Mouse (Mus musculus): ENCODE results near the gene Pou2af1. TPM values are rescaled to one million over a fixed set of nuclear protein-coding genes. Genes with fewer than 3 reads are reported as not detected.

Gene Pou2af1
- polyA plus RNA-seq, 1 experiment, result 32.6 TPM

DNA sequence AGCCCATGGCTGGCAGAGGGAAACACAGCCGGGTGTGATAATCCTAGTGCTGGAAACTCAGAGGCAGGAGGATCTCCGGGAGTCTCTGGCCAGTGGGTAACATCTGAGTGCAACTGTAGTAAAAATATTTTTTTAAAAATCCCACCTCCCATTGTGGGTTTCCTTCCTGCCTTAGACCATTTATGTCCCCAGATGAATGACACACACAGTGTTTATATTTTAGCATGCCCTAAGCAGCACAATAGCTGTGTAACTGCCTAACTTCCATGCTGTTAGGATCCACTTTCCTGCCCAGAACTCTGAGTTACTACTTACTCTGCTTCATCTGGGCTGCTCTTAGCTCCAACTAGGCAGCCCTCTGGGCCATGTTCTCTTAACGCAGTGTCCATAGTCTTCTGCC is 22.9 kb upstream of the Pou2af1 start:
- Histone ChIP-seq H3K4me3 (ENCODE audit: low read depth, low read length) (no peak overlapping the region), H3K27me3 (ENCODE audit: control insufficient read depth, insufficient read depth, low read length) (no peaks in the 10 kb centered on the region), H3K36me3 (ENCODE audit: control insufficient read depth, insufficient read depth, low read length) (no peaks in the 10 kb centered on the region), H3K27ac (ENCODE audit: insufficient read depth, low read depth, low read length) (no peak overlapping the region), H3K4me1 (ENCODE audit: control insufficient read depth, insufficient read depth, insufficient read length, low read length) (no peaks in the 10 kb centered on the region)
- TF ChIP-seq CTCF (IDR thresholded peaks at IDR 0.05; ENCODE audit: extremely low read depth, insufficient read length, insufficient replicate concordance, low read depth, low read length), result no peak
- no peak for TF ChIP-seq POLR2A (IDR thresholded peaks at IDR 0.05; ENCODE audit: low read depth, low read length)
- 89% methylated on average over 3 of the region's 3 CpGs for WGBS

DNA sequence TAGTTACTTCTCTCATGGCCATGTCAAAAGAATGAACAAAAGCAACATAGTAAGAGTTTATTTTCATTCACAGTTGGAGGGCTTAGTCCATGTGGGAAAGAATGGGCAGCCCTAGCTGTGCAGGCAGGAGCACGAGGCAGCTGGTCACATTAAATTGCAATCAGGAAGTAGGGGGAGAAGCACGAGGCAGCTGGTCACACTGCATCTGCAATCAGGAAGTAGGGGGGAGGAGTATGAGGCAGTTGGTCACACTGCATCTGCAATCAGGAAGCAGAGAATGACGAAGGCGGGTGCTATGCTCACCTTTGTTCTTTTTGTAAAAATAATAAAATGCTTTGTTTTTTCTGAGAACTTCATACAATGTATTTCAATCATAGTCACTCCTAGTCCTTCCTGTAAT is 18.7 kb upstream of the Pou2af1 start:
- 70% methylated on average over 4 of the region's 4 CpGs for WGBS
- TF ChIP-seq POLR2A (IDR thresholded peaks at IDR 0.05; ENCODE audit: low read depth, low read length), result no peak
- no peak for TF ChIP-seq CTCF (IDR thresholded peaks at IDR 0.05; ENCODE audit: extremely low read depth, insufficient read length, insufficient replicate concordance, low read depth, low read length)
- no peaks in the 10 kb centered on the region for H3K27me3 ChIP-seq (ENCODE audit: control insufficient read depth, insufficient read depth, low read length)
- H3K36me3 ChIP-seq (ENCODE audit: control insufficient read depth, insufficient read depth, low read length), result no peaks in the 10 kb centered on the region
- no peak overlapping the region for H3K4me3 ChIP-seq (ENCODE audit: low read depth, low read length)
- no peak overlapping the region for H3K27ac ChIP-seq (ENCODE audit: insufficient read depth, low read depth, low read length)
- no peaks in the 10 kb centered on the region for H3K4me1 ChIP-seq (ENCODE audit: control insufficient read depth, insufficient read depth, insufficient read length, low read length)

DNA sequence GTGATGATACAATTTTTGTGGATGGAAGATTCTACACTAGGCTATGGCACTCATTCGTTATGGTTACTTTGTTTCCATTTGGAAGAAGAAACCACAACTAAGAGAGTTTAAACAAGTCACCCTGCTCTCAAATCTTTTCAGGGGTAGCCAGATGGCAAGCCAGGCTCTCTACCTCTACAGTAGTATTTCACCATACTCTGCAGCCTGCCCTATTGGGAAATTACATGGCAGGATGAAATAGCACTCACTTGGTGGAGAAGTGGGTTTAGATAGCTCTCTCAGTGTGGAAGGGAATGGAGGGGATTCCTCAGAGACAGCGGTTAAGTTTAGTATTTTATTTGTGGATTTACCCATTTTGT is 4.6 kb upstream of the Pou2af1 start:
- 91% methylated on average over 2 of the region's 2 CpGs for WGBS
- Histone ChIP-seq H3K4me1 (ENCODE audit: control insufficient read depth, insufficient read depth, insufficient read length, low read length) (peaks cover 3% of the 10 kb centered on the region; the same call in 1 of the 2 replicates), H3K36me3 (ENCODE audit: control insufficient read depth, insufficient read depth, low read length) (no peaks in the 10 kb centered on the region), H3K4me3 (ENCODE audit: low read depth, low read length) (no peak overlapping the region), H3K27me3 (ENCODE audit: control insufficient read depth, insufficient read depth, low read length) (no peaks in the 10 kb centered on the region), H3K27ac (ENCODE audit: insufficient read depth, low read depth, low read length) (no peak overlapping the region)
- TF ChIP-seq CTCF (IDR thresholded peaks at IDR 0.05; ENCODE audit: extremely low read depth, insufficient read length, insufficient replicate concordance, low read depth, low read length) (no peak), POLR2A (IDR thresholded peaks at IDR 0.05; ENCODE audit: low read depth, low read length) (no peak)

DNA sequence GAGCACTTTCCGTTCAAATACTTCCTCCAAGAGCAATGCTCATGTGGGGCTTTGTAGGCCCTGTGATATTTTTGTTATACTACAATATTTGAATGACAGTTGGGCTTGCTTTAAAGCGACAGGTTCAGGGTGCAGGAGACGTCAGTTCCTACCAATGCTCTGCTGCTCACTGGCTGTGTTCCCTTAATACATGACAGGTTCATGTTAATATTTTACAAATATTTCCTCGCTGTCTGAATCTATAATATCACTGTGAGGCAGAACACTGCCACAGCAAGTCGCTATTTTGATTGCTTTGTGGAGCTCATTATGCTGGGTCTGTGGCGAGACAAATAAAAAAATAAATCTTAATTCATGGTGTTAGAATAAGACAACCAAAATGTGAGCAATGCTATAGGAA is 2.3 kb upstream of the Pou2af1 start:
- H3K4me1 ChIP-seq (ENCODE audit: control insufficient read depth, insufficient read depth, insufficient read length, low read length), result peaks cover 3% of the 10 kb centered on the region; the same call in 1 of the 2 replicates
- H3K27ac ChIP-seq (ENCODE audit: insufficient read depth, low read depth, low read length), result no peak overlapping the region
- H3K4me3 ChIP-seq (ENCODE audit: low read depth, low read length), result no peak overlapping the region
- 23% methylated on average over 6 of the region's 6 CpGs for WGBS
- H3K36me3 ChIP-seq (ENCODE audit: control insufficient read depth, insufficient read depth, low read length), result no peaks in the 10 kb centered on the region
- TF ChIP-seq CTCF (IDR thresholded peaks at IDR 0.05; ENCODE audit: extremely low read depth, insufficient read length, insufficient replicate concordance, low read depth, low read length) (no peak), POLR2A (IDR thresholded peaks at IDR 0.05; ENCODE audit: low read depth, low read length) (no peak)
- H3K27me3 ChIP-seq (ENCODE audit: control insufficient read depth, insufficient read depth, low read length), result no peaks in the 10 kb centered on the region

DNA sequence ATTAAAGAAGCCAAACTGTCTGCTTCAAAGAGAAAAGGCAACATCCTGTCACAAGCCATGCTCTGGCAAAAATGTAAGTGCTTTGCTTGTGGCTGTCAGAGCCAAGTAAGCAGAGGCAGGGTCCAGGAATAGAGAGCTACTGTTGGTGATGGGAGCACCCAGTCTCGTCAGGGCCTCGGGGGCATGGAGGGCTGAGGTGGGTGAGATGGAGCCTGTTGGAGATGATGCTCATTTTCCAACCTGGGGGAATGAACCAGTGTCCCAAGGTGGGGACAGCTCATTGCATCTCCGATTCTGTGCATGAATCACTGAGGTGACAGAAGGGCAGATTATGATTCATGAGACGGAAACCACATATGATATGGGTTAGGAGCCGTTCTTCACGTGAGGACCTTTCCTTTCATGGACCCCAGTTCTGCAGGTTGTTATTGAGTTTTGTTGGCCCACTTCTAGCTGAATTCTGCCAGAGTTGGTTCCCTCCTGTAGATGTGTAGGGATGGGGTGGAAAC is 275 bp downstream of the Pou2af1 start:
- Histone ChIP-seq H3K4me1 (ENCODE audit: control insufficient read depth, insufficient read depth, insufficient read length, low read length) (peaks cover 3% of the 10 kb centered on the region; the same call in 1 of the 2 replicates), H3K27me3 (ENCODE audit: control insufficient read depth, insufficient read depth, low read length) (no peaks in the 10 kb centered on the region), H3K27ac (ENCODE audit: insufficient read depth, low read depth, low read length) (peak overlapping the region; percentile 77), H3K36me3 (ENCODE audit: control insufficient read depth, insufficient read depth, low read length) (no peaks in the 10 kb centered on the region), H3K4me3 (ENCODE audit: low read depth, low read length) (peak overlapping the region; percentile 55)
- WGBS, result 89% methylated on average over 6 of the region's 6 CpGs
- TF ChIP-seq CTCF (IDR thresholded peaks at IDR 0.05; ENCODE audit: extremely low read depth, insufficient read length, insufficient replicate concordance, low read depth, low read length) (no peak), POLR2A (IDR thresholded peaks at IDR 0.05; ENCODE audit: low read depth, low read length) (no peak)

DNA sequence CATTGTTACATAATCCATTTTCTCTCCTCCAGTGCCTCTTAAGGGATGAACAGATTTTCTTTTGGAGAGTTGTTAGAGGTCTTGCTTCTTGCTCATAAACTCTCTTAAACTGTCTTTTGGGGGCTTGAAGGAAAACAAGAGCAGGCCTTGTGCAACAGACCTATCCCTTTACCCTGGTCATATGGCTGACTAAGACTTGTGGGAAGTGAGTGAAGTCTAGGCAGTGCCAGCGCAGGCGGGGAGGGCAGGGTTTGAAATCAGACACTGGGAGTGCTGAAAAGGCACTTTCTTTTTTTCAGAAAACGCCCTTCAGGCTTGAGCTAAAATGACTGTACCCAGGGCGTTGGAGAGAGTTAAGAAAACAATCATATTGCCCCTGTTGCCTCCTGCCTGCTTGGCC is 1.8 kb downstream of the Pou2af1 start:
- no peaks in the 10 kb centered on the region for H3K36me3 ChIP-seq (ENCODE audit: control insufficient read depth, insufficient read depth, low read length)

DNA sequence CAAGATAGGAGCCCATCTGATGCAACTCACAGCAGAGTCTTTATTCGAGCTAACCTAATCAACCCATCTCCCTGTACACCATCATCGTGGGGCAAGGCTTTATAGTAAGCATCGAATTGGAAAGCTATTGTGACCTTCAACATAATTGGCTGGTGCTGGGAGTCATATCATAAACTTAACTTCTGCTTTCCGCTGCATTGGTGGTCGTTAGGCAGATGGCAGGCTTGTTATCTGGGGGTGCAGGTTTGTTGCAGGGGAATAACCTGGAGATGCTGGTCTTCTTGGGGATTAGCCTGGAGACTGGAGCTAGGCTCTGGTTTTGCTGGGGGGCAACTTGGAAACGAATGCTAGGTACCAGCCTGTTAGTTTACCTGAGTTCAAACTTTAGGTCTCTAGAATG is 2.4 kb downstream of the Pou2af1 start:
- H3K27ac ChIP-seq (ENCODE audit: insufficient read depth, low read depth, low read length), result no peak overlapping the region
- 75% methylated on average over 6 of the region's 6 CpGs for WGBS
- peaks cover 3% of the 10 kb centered on the region; the same call in 1 of the 2 replicates for H3K4me1 ChIP-seq (ENCODE audit: control insufficient read depth, insufficient read depth, insufficient read length, low read length)
- no peaks in the 10 kb centered on the region for H3K36me3 ChIP-seq (ENCODE audit: control insufficient read depth, insufficient read depth, low read length)
- peak overlapping the region; percentile 22; the same call in 1 of the 2 replicates for H3K4me3 ChIP-seq (ENCODE audit: low read depth, low read length)
- no peaks in the 10 kb centered on the region for H3K27me3 ChIP-seq (ENCODE audit: control insufficient read depth, insufficient read depth, low read length)
- TF ChIP-seq POLR2A (IDR thresholded peaks at IDR 0.05; ENCODE audit: low read depth, low read length), result no peak
- no peak for TF ChIP-seq CTCF (IDR thresholded peaks at IDR 0.05; ENCODE audit: extremely low read depth, insufficient read length, insufficient replicate concordance, low read depth, low read length)

More for the DNA sequence above, 1.8 kb downstream of the Pou2af1 start:
- H3K4me3 ChIP-seq (ENCODE audit: low read depth, low read length), result no peak overlapping the region
- H3K27ac ChIP-seq (ENCODE audit: insufficient read depth, low read depth, low read length), result no peak overlapping the region
- 61% methylated on average over 4 of the region's 4 CpGs for WGBS
- no peaks in the 10 kb centered on the region for H3K27me3 ChIP-seq (ENCODE audit: control insufficient read depth, insufficient read depth, low read length)
- H3K4me1 ChIP-seq (ENCODE audit: control insufficient read depth, insufficient read depth, insufficient read length, low read length), result peaks cover 3% of the 10 kb centered on the region; the same call in 1 of the 2 replicates
- TF ChIP-seq CTCF (IDR thresholded peaks at IDR 0.05; ENCODE audit: extremely low read depth, insufficient read length, insufficient replicate concordance, low read depth, low read length) (no peak), POLR2A (IDR thresholded peaks at IDR 0.05; ENCODE audit: low read depth, low read length) (no peak)

Measured in small intestine, adult 2 months (tissue).